Mouse (Mus musculus): ENCODE results near the gene Rusc2.

DNA sequence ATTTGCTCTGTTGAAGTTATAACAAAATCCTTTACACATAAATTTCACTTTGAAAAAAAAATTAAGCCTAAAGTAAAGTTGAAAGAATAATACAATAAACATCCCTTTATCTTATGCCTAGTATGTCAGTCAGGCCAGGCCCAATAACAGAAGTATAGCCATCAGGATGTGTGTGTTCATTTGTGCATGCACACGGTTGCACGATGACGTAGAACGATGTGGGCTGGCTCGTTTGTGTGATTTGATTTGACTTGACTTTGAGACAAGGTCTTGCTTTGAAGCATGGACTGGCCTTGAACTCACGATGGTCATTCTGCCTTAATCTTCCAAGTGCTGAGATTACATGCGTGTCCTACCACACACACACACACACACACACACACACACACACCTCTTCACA lies 85.1 kb downstream of the Rusc2 start:
- no peak for TF ChIP-seq POLR2A (IDR thresholded peaks at IDR 0.05; ENCODE audit: low read depth, low read length)
- TF ChIP-seq CTCF (IDR thresholded peaks at IDR 0.05; ENCODE audit: borderline replicate concordance, insufficient read depth, low read length): no peak

All from embryonic fibroblast, embryonic 13.5 days (primary cell).